Comparison of ENCODE assay signal across 21 mouse cellular contexts in genomic region chr1:133263134-133263533, GRCm38 (mm10). TPM values are rescaled to one million over a fixed set of nuclear protein-coding genes. Genes with fewer than 3 reads are reported as not detected.
A peak's percentile ranks its signal among the peaks of the same experiment; 100 is the strongest.
DNase-seq lines count a peak whose midpoint lies in the region; TF ChIP-seq lines count a peak whose summit lies in the region.
"Had no signal": no experiment of that assay in that cellular context is flagged by ENCODE, and none has a peak within 500 bp of the region (broad histone marks: within the 10 kb centered on the region; RNA-seq: fewer than 3 reads in every experiment).

No protein-coding gene starts in this region.

- intact Hi-C loops in gastrocnemius, adult 2 months (cut with DNase I), result loop anchor here (5.0 kb wide), 1 partner anchor 36 kb away; no protein-coding TSS in a partner anchor
- intact Hi-C loops in gastrocnemius, postnatal 14 days (cut with DNase I; ENCODE audit: low total_unique reads), result no loop called here

- peak; percentile 42 for DNase-seq in cerebellum, adult 11-12 months
- DNase-seq in cerebellum, adult 8-10 months, result no peak
- peak; percentile 40 to 46 for DNase-seq in cerebellum, postnatal 10 days
- DNase-seq in cerebellum, adult 11 months, result no peak
- DNase-seq in gastrocnemius, adult 2 months, result peak; percentile 54
- no peak for DNase-seq in gastrocnemius, postnatal 14 days
- peak; percentile 95 for DNase-seq in heart, adult 11 months
- no peak for DNase-seq in heart, adult 8-10 months (ENCODE audit: low spot score)
- DNase-seq: adrenal gland, adult 8-10 months; adrenal gland, postnatal 14 days; adrenal gland, postnatal 36 days; B cell, adult 2 months; cerebellum, adult 9-10 months; forebrain, postnatal 0 days had no signal

- no peak; the same call in 1 of the 2 replicates for TF ChIP-seq CTCF in gastrocnemius, adult 2 months (IDR thresholded peaks at IDR 0.05)

- H3K4me3 ChIP-seq in gastrocnemius, adult 2 months, result no peak overlapping the region
- H3K4me3 ChIP-seq: embryonic facial prominence, embryonic 10.5 days; embryonic facial prominence, embryonic 12.5 days; forebrain, embryonic 13.5 days; forebrain, embryonic 15.5 days had no signal

- peak overlapping the region; percentile 60 for H3K27ac ChIP-seq in gastrocnemius, adult 2 months
- H3K27ac ChIP-seq: embryonic facial prominence, embryonic 10.5 days; embryonic facial prominence, embryonic 12.5 days; forebrain, embryonic 13.5 days; forebrain, embryonic 15.5 days had no signal

RNA-seq across cellular contexts. Expression of gene Golt1a, which starts 46.5 kb away (rescaled TPM):
- not detected for total RNA-seq in gastrocnemius, adult 2 months (2021)
- total RNA-seq in gastrocnemius, postnatal 14 days (2021), result not detected
- total RNA-seq in heart, adult 8-10 months (2022), result not detected
- total RNA-seq: CH12.LX, G1E had no signal

RNA-seq across cellular contexts. Expression of gene Kiss1, which starts 58.5 kb away (rescaled TPM):
- total RNA-seq in gastrocnemius, adult 2 months (2021), result not detected
- total RNA-seq in gastrocnemius, postnatal 14 days (2021), result not detected
- total RNA-seq in heart, adult 8-10 months (2022), result not detected
- total RNA-seq: adrenal gland, adult 18-20 months; adrenal gland, adult 8-10 months; adrenal gland, postnatal 14 days; CH12.LX; forebrain, postnatal 0 days; G1E had no signal

Comparison
In these comparisons a context has a peak if more than half of its experiments do, and no peak if none do; other contexts are left out.
1. DNase-seq: peak in cerebellum, adult 11-12 months (single experiment), cerebellum, postnatal 10 days (2 of 2), gastrocnemius, adult 2 months (single experiment) and heart, adult 11 months (single experiment); none in cerebellum, adult 8-10 months (single experiment), cerebellum, adult 11 months (single experiment), gastrocnemius, postnatal 14 days (single experiment) and heart, adult 8-10 months (single experiment).